Mouse (Mus musculus) kidney, adult 11 months (tissue): ENCODE data around the gene Rin1.

Source experiments
- DNase-seq: peaks from one replicate; pipeline ENCODE4 v3.0.0; 2022

Gene Rin1

GRCm38 (mm10) chr19:5097521-5098362 lies 47.5 kb downstream of the Rin1 start:
- DNase-seq: no peak

DNA sequence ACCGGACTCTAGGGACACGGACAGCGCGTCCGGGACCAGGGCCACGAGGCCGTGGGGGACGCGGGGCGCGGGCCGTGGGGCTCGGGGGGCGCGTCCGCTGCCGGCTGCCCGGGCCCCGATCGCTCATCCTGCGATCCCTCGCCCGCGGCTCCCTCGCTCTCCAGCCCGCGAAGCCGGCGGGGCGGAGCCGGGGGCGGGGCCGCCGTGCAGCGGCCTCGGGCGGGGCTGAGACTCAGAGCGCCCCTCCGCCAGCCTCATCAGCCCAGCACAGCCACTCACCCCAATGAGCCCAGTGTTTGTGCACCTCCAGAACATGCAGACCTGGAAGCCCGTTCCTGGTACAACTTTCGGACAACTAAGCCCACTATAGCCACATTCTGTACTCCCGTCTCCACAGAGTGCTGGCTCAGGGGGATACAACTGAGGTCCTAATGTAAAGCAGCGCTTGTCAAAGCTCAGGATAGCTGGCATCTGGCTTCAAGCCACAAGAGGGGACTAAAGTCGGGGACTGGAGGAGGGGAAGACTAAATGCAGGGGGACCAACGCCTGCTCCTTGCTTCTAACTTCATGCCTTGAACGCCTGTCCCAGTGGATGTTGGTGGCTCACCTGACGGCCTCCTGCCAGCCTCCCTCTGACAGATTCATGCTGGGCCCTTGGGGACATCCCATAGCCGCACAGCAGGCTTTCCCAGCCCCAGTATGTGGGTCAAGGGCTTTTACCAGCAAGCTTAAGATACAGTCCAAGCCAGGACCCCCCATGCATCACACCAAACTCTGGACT lies 48.3 kb downstream of the Rin1 start, which contains the start of gene Cnih2:
Cnih2 (minus strand) TSS at position 159 of the 781 bp plus-strand sequence.
- no peak for DNase-seq

DNA sequence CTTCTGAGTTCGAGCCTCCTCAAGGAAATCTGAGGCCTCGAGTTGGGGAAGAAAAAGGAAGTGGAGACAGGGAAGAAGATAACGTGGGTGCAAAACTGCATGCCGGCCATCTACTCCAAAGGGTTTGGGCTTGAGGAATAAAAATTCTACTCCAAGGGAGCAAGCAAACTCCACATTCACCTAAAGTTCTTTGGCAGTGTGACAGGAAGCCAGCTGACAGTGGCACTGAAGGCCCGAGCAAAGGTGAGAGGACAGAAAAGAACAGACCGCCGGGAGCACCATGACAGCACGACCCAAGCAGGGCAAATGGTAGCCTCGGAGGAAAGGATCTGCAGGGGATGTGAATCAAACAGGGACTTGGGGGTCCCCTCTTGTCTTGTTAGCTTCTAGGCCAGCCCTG lies 55.8 kb downstream of the Rin1 start:
- DNase-seq: peak; percentile 53
